Mouse (Mus musculus): Measurements from ENCODE around the gene Ate1.
"Not testable (repeated sequence)": the region's sequence is repeated elsewhere in the genome, so short reads cannot be mapped to it uniquely, and the experiment has no call there.

Ate1 gene

GRCm38 (mm10) chr7:130523451-130523850 lies 3.3 kb upstream of the Ate1 start:
- DNase-seq (ENCODE audit: low read depth, low spot score) = no peak

GRCm38 (mm10) chr7:130520812-130521422 lies 748 bp upstream of the Ate1 start:
- DNase-seq (ENCODE audit: low read depth, low spot score) = no peak

GRCm38 (mm10) chr7:130519096-130520048 lies 797 bp downstream of the Ate1 start:
- peak; percentile 99 for DNase-seq (ENCODE audit: low read depth, low spot score)

- no peak for DNase-seq (ENCODE audit: low read depth, low spot score)
Measured at GRCm38 (mm10) chr7:130518213-130519095, 1.7 kb downstream of the Ate1 start.

- DNase-seq (ENCODE audit: low read depth, low spot score) = no peak
Measured at GRCm38 (mm10) chr7:130510243-130510642, 9.9 kb downstream of the Ate1 start.

- DNase-seq (ENCODE audit: low read depth, low spot score) = no peak
Measured at GRCm38 (mm10) chr7:130503006-130503405, 17.2 kb downstream of the Ate1 start.

GRCm38 (mm10) chr7:130501499-130501898 lies 18.7 kb downstream of the Ate1 start:
- DNase-seq (ENCODE audit: low read depth, low spot score) = no peak

GRCm38 (mm10) chr7:130493346-130493745 lies 26.8 kb downstream of the Ate1 start:
- no peak for DNase-seq (ENCODE audit: low read depth, low spot score)

GRCm38 (mm10) chr7:130492026-130492425 lies 28.1 kb downstream of the Ate1 start:
- DNase-seq (ENCODE audit: low read depth, low spot score) = no peak

GRCm38 (mm10) chr7:130479003-130479402 lies 41.2 kb downstream of the Ate1 start:
- not testable (repeated sequence) for DNase-seq (ENCODE audit: low read depth, low spot score)

- peak; percentile 73 for DNase-seq (ENCODE audit: low read depth, low spot score)
Measured at GRCm38 (mm10) chr7:130475970-130476369, 44.2 kb downstream of the Ate1 start.

GRCm38 (mm10) chr7:130473881-130474280 lies 46.3 kb downstream of the Ate1 start:
- no peak for DNase-seq (ENCODE audit: low read depth, low spot score)

- peak; percentile 80 for DNase-seq (ENCODE audit: low read depth, low spot score)
Measured at GRCm38 (mm10) chr7:130472683-130473082, 47.5 kb downstream of the Ate1 start.

GRCm38 (mm10) chr7:130471045-130471444 lies 49.1 kb downstream of the Ate1 start:
- no peak for DNase-seq (ENCODE audit: low read depth, low spot score)

- no peak for DNase-seq (ENCODE audit: low read depth, low spot score)
Measured at GRCm38 (mm10) chr7:130455587-130456246, 64.5 kb downstream of the Ate1 start.

GRCm38 (mm10) chr7:130454226-130454625 lies 65.9 kb downstream of the Ate1 start:
- DNase-seq (ENCODE audit: low read depth, low spot score) = no peak

- no peak for DNase-seq (ENCODE audit: low read depth, low spot score)
Measured at GRCm38 (mm10) chr7:130435776-130436175, 84.4 kb downstream of the Ate1 start.

GRCm38 (mm10) chr7:130432141-130432540 lies 88.0 kb downstream of the Ate1 start:
- DNase-seq (ENCODE audit: low read depth, low spot score) = no peak

- DNase-seq (ENCODE audit: low read depth, low spot score) = peak; percentile 90
Measured at GRCm38 (mm10) chr7:130426586-130426985, 93.6 kb downstream of the Ate1 start.

- no peak for DNase-seq (ENCODE audit: low read depth, low spot score)
Measured at GRCm38 (mm10) chr7:130425991-130426390, 94.2 kb downstream of the Ate1 start.

GRCm38 (mm10) chr7:130419961-130420360 lies 100.2 kb downstream of the Ate1 start:
- DNase-seq (ENCODE audit: low read depth, low spot score) = no peak

Measured in mesoderm, embryonic 11.5 days (tissue).